Mouse (Mus musculus) CH12.LX (cell line): Measurements from ENCODE around the gene Chrm3. TPM values are rescaled to one million over a fixed set of nuclear protein-coding genes. Genes with fewer than 3 reads are reported as not detected.
"Not testable (repeated sequence)": the region's sequence is repeated elsewhere in the genome, so short reads cannot be mapped to it uniquely, and the experiment has no call there.

Experiments used
- DNase-seq: peaks from one replicate; pipeline ENCODE4 v3.0.0-alpha.2; 2013; ENCODE audit errors: extremely low read depth
- H3K27ac ChIP-seq: 2 replicates; pipeline ENCODE4 v1.5.1; 2012; ENCODE audit warnings: low read depth, mild to moderate bottlenecking, control low read depth, moderate library complexity; ENCODE audit not compliant: insufficient read depth
- H3K27me3 ChIP-seq: replicated peaks from 2 replicates; pipeline ENCODE3; 2012; ENCODE audit warnings: inconsistent platforms
- H3K36me3 ChIP-seq, 2 experiments: replicated peaks in 1 of 2; 2 replicates each; pipeline versions ENCODE3 to v1.6.1; 2012; ENCODE audit warnings: inconsistent platforms in 1 of 2, low read length in 1 of 2, mild to moderate bottlenecking in 1 of 2, mixed read lengths in 1 of 2, moderate library complexity in 1 of 2; ENCODE audit not compliant: control insufficient read depth in 1 of 2, insufficient read depth in 1 of 2
- H3K4me1 ChIP-seq, 2 experiments: 2 replicates each; pipeline ENCODE4 v1.6.1; 2012; ENCODE audit warnings: inconsistent platforms in 1 of 2, moderate library complexity in 1 of 2; ENCODE audit not compliant: insufficient read depth in 2 of 2, control insufficient read depth in 1 of 2
- H3K4me2 ChIP-seq: 2 replicates; pipeline ENCODE4 v1.6.1; 2012; ENCODE audit warnings: low read depth, mild to moderate bottlenecking, control low read depth; ENCODE audit not compliant: poor library complexity, insufficient read depth, severe bottlenecking
- H3K4me3 ChIP-seq, 3 experiments: fragments of 150-350 bp in 1 of 3; sonication (generic) in 1 of 3; replicated peaks in 1 of 3; 2 replicates each; pipeline versions ENCODE3 to v1.5.1; 2011 to 2012; ENCODE audit warnings: low read depth in 2 of 3, low read length in 2 of 3, mild to moderate bottlenecking in 2 of 3, moderate library complexity in 2 of 3, control low read depth in 1 of 3, improper control_type of control experiment in 1 of 3, inconsistent platforms in 1 of 3, mixed read lengths in 1 of 3; ENCODE audit not compliant: poor library complexity in 1 of 3
- H3K79me2 ChIP-seq: replicated peaks from 2 replicates; pipeline ENCODE4 v1.6.1; 2012; ENCODE audit warnings: mild to moderate bottlenecking, moderate library complexity; ENCODE audit not compliant: control insufficient read depth, poor library complexity, insufficient read depth, severe bottlenecking; ENCODE audit errors: extremely low read depth
- H3K9ac ChIP-seq: 2 replicates; pipeline ENCODE4 v1.6.1; 2012; ENCODE audit warnings: low read depth, mild to moderate bottlenecking, control low read depth, moderate library complexity; ENCODE audit not compliant: insufficient read depth
- H3K9me3 ChIP-seq: replicated peaks from 2 replicates; pipeline ENCODE3; 2012; ENCODE audit warnings: low read length, inconsistent platforms, mixed read lengths
- CTCF ChIP-seq, 2 experiments: IDR thresholded peaks in 1 of 2; conservative IDR thresholded peaks in 1 of 2; 2 replicates each; pipeline ENCODE4 v1.5.1; 2011 to 2012; ENCODE audit warnings: low read depth in 2 of 2, low read length in 2 of 2, improper control_type of control experiment in 1 of 2, inconsistent platforms in 1 of 2, mild to moderate bottlenecking in 1 of 2, moderate library complexity in 1 of 2
- E2F4 ChIP-seq: IDR thresholded peaks from 2 replicates; pipeline ENCODE4 v1.6.1; 2011; ENCODE audit warnings: low read depth, low read length, improper control_type of control experiment; ENCODE audit not compliant: insufficient replicate concordance
- ELF1 ChIP-seq: IDR thresholded peaks from 2 replicates; pipeline ENCODE4 v1.6.1; 2014; ENCODE audit warnings: low read depth, mild to moderate bottlenecking, inconsistent platforms, low read length, improper control_type of control experiment
- ETS1 ChIP-seq: conservative IDR thresholded peaks from 2 replicates; pipeline ENCODE4 v1.6.1; 2012; ENCODE audit warnings: low read depth, mild to moderate bottlenecking, inconsistent platforms, low read length, improper control_type of control experiment, moderate library complexity
- GABPA ChIP-seq: IDR thresholded peaks from 2 replicates; pipeline ENCODE4 v1.6.1; 2012; ENCODE audit warnings: low read depth, low read length, improper control_type of control experiment, inconsistent platforms; ENCODE audit not compliant: insufficient replicate concordance
- IRF4 ChIP-seq: IDR thresholded peaks from 2 replicates; pipeline ENCODE4 v1.6.1; 2014; ENCODE audit warnings: low read depth, mild to moderate bottlenecking, inconsistent platforms, low read length, improper control_type of control experiment
- KAT2A ChIP-seq: IDR thresholded peaks from 2 replicates; pipeline ENCODE4 v1.6.1; 2012; ENCODE audit warnings: low read length, improper control_type of control experiment, inconsistent platforms; ENCODE audit not compliant: insufficient replicate concordance
- MAZ ChIP-seq: IDR thresholded peaks from 2 replicates; pipeline ENCODE4 v1.6.1; 2012; ENCODE audit warnings: low read depth, mild to moderate bottlenecking, inconsistent platforms, low read length, improper control_type of control experiment, moderate library complexity
- MEF2A ChIP-seq: IDR thresholded peaks from 2 replicates; pipeline ENCODE4 v1.6.1; 2014; ENCODE audit warnings: low read depth, mild to moderate bottlenecking, inconsistent platforms, low read length, improper control_type of control experiment, borderline replicate concordance
- MYC ChIP-seq: IDR thresholded peaks from 2 replicates; pipeline ENCODE4 v1.6.1; 2011; ENCODE audit warnings: low read depth, mild to moderate bottlenecking, improper control_type of control experiment, low read length
- NELFE ChIP-seq: IDR thresholded peaks from 2 replicates; pipeline ENCODE4 v1.6.1; 2011; ENCODE audit warnings: low read depth, low read length, improper control_type of control experiment
- PAX5 ChIP-seq: IDR thresholded peaks from 2 replicates; pipeline ENCODE4 v1.6.1; 2012; ENCODE audit warnings: low read length, inconsistent platforms, mixed read lengths
- POLR2A ChIP-seq: IDR thresholded peaks from 2 replicates; pipeline ENCODE4 v1.6.1; 2011; ENCODE audit warnings: low read depth, mild to moderate bottlenecking, improper control_type of control experiment, low read length
- POLR2AphosphoS2 ChIP-seq: IDR thresholded peaks from 2 replicates; pipeline ENCODE4 v1.6.1; 2011; ENCODE audit warnings: low read depth, low read length, improper control_type of control experiment
- RAD21 ChIP-seq: IDR thresholded peaks from 2 replicates; pipeline ENCODE4 v1.6.1; 2011; ENCODE audit warnings: low read depth, mild to moderate bottlenecking, low read length, improper control_type of control experiment, moderate library complexity
- RCOR1 ChIP-seq: conservative IDR thresholded peaks from 2 replicates; pipeline ENCODE4 v1.6.1; 2012; ENCODE audit warnings: low read depth, mild to moderate bottlenecking, inconsistent platforms, low read length, improper control_type of control experiment
- SIN3A ChIP-seq: IDR thresholded peaks from 2 replicates; pipeline ENCODE4 v1.6.1; 2012; ENCODE audit warnings: low read length, improper control_type of control experiment, inconsistent platforms
- SMC3 ChIP-seq: IDR thresholded peaks from 2 replicates; pipeline ENCODE4 v1.6.1; 2011; ENCODE audit warnings: low read depth, low read length, improper control_type of control experiment
- USF1 ChIP-seq: IDR thresholded peaks from 2 replicates; pipeline ENCODE4 v1.6.1; 2014; ENCODE audit warnings: low read depth, mild to moderate bottlenecking, inconsistent platforms, low read length, improper control_type of control experiment
- USF2 ChIP-seq: conservative IDR thresholded peaks from 2 replicates; pipeline ENCODE4 v1.6.1; 2011; ENCODE audit warnings: low read depth, low read length, improper control_type of control experiment
- ZC3H11A ChIP-seq: IDR thresholded peaks from 2 replicates; pipeline ENCODE4 v1.6.1; 2012; ENCODE audit warnings: low read depth, mild to moderate bottlenecking, inconsistent platforms, low read length, improper control_type of control experiment
- ZKSCAN1 ChIP-seq: IDR thresholded peaks from 2 replicates; pipeline ENCODE4 v1.6.1; 2012; ENCODE audit warnings: low read depth, inconsistent platforms, low read length, improper control_type of control experiment, borderline replicate concordance
- dilution Hi-C: fragments of 300-500 bp; cut with MboI; formaldehyde crosslinking; loops from 2 replicates; pipeline ENCODE4 v1.14.3; 2020; ENCODE audit warnings: low sequenced_read_pairs; ENCODE audit not compliant: extremely low pct_unique_long_range_greater_than_20kb, extremely low pct_ligation_motif_present
- in situ Hi-C: fragments of 300-500 bp; cut with MboI; formaldehyde crosslinking; loops from 3 replicates; pipeline ENCODE4 v1.14.3; 2019; ENCODE audit warnings: low sequenced_read_pairs, low pct_ligation_motif_present, low pct_unique_long_range_greater_than_20kb, mixed read lengths
- polyA plus RNA-seq: library from polyadenylated mRNA; unstranded; fragments of >175 nt; gene quantifications from 2 replicates; pipeline ENCODE4 v1.2.1, GENCODE M21; 2012; ENCODE audit warnings: low read depth; ENCODE audit not compliant: insufficient read length
- total RNA-seq, 2 experiments: library from RNA; depleted of rRNA; stranded (reverse); fragments of 300-350 nt in 1 of 2; fragments of >200 nt in 1 of 2; gene quantifications; 2 replicates each; pipeline ENCODE4 v1.2.3; 2012 to 2014

Chrm3 gene
- total and polyA plus RNA-seq, 3 experiments = not detected

GRCm38 (mm10) chr13:9834146-9834679, 526.4 kb downstream of the Chrm3 start:
- peak; percentile 65 for DNase-seq
- dilution Hi-C loops, H3K4me2 ChIP-seq, H3K36me3 ChIP-seq, H3K4me1 ChIP-seq, H3K79me2 ChIP-seq, in situ Hi-C loops, H3K27ac ChIP-seq, H3K9ac ChIP-seq, H3K27me3 ChIP-seq, H3K9me3 ChIP-seq, H3K4me3 ChIP-seq: not testable (repeated sequence)

GRCm38 (mm10) chr13:9826227-9826626, 534.4 kb downstream of the Chrm3 start:
- no peaks in the 10 kb centered on the region for H3K79me2 ChIP-seq
- dilution Hi-C loops = no loop called here
- TF ChIP-seq POLR2A (no peak), SMC3 (peak; percentile 75), IRF4 (no peak), MYC (0 out of 2 replicates have a peak, but pooled peaks have one; percentile 34), USF2 (no peak), USF1 (no peak), MEF2A (no peak), E2F4 (no peak), KAT2A (no peak), GABPA (no peak), RCOR1 (no peak), PAX5 (no peak), ZKSCAN1 (no peak), MAZ (no peak), ETS1 (no peak), ELF1 (no peak), NELFE (no peak), SIN3A (no peak), POLR2AphosphoS2 (no peak), CTCF (conservative IDR thresholded peaks at IDR 0.05 in 1 of 2, IDR thresholded peaks at IDR 0.05 in 1 of 2; ENCODE audit: low read depth in 2 of 2, low read length in 2 of 2) (peak; percentile 92 to 95), ZC3H11A (no peak), RAD21 (peak; percentile 61)
- TF ChIP-seq, all 38 proteins: peak for 4
- Histone ChIP-seq H3K4me1 (peaks cover 2 to 12% of the 10 kb centered on the region in 2 experiments), H3K9me3 (no peaks in the 10 kb centered on the region), H3K4me3 (no peak overlapping the region), H3K27me3 (no peaks in the 10 kb centered on the region), H3K36me3 (no peaks in the 10 kb centered on the region), H3K27ac (no peak overlapping the region), H3K4me2 (no peak overlapping the region), H3K9ac (no peak overlapping the region)
- peak; percentile 61 for DNase-seq
- in situ Hi-C loops = no loop called here
